Mouse (Mus musculus): ENCODE results near the gene Vps45. TPM values are rescaled to one million over a fixed set of nuclear protein-coding genes. Genes with fewer than 3 reads are reported as not detected.

Gene Vps45
- total and polyA plus RNA-seq, 3 experiments = 20.6 to 92.0 (median 28.9) TPM

- DNase-seq (ENCODE audit: low read depth, low spot score) = peak; percentile 95
- Histone ChIP-seq H3K4me3 (ENCODE audit: control insufficient read depth in 1 of 2, insufficient read depth in 1 of 2, low read depth in 2 of 2, low read length in 2 of 2) (peak overlapping the region; percentile 56 to 68), H3K36me3 (ENCODE audit: control insufficient read depth in 1 of 2, insufficient read depth in 2 of 2, low read length in 2 of 2) (peaks cover 0 to 23% of the 10 kb centered on the region in 2 experiments; a peak in 2 of 4 replicates), H3K79me2 (ENCODE audit: control insufficient read depth, insufficient read depth, low read length, poor library complexity) (no peaks in the 10 kb centered on the region), H3K27me3 (ENCODE audit: control insufficient read depth in 1 of 2, insufficient read depth in 2 of 2, low read length in 2 of 2) (no peaks in the 10 kb centered on the region), H3K27ac (ENCODE audit: control insufficient read depth, low read depth, low read length) (peak overlapping the region; percentile 35), H3K9me3 (replicated peaks; ENCODE audit: insufficient read depth, low read length) (no peaks in the 10 kb centered on the region), H3K4me1 (ENCODE audit: control insufficient read depth in 1 of 2, insufficient read depth in 2 of 2, low read length in 2 of 2) (peaks cover 9 to 22% of the 10 kb centered on the region in 2 experiments), H3K9ac (ENCODE audit: control insufficient read depth, low read depth, low read length, poor library complexity, severe bottlenecking) (peak overlapping the region; percentile 55)
- TF ChIP-seq ZC3H11A (IDR thresholded peaks at IDR 0.05; ENCODE audit: low read depth, low read length) = peak; percentile 89
- peak; percentile 69 for TF ChIP-seq NRF1 (IDR thresholded peaks at IDR 0.05; ENCODE audit: insufficient read depth, low read depth, low read length, poor library complexity, severe bottlenecking)
- peak; percentile 47; the same call in 1 of the 2 replicates for TF ChIP-seq BHLHE40 (IDR thresholded peaks at IDR 0.05; ENCODE audit: borderline replicate concordance, low read depth, low read length)
- TF ChIP-seq MYB (IDR thresholded peaks at IDR 0.05; ENCODE audit: low read depth, low read length) = 0 out of 2 replicates have a peak, but pooled peaks have one; percentile 41
- TF ChIP-seq MAZ (IDR thresholded peaks at IDR 0.05; ENCODE audit: low read depth, low read length) = peak; percentile 78
- TF ChIP-seq SIN3A (IDR thresholded peaks at IDR 0.05; ENCODE audit: low read length) = peak; percentile 82
- peak; percentile 62 for TF ChIP-seq JUND (IDR thresholded peaks at IDR 0.05; ENCODE audit: low read depth, low read length)
- TF ChIP-seq UBTF (IDR thresholded peaks at IDR 0.05; ENCODE audit: borderline replicate concordance, insufficient read depth, low read depth, low read length) = no peak
- peak; percentile 48 for TF ChIP-seq NELFE (IDR thresholded peaks at IDR 0.05; ENCODE audit: low read depth, low read length)
- no peak; the same call in 1 of the 2 replicates for TF ChIP-seq RCOR1 (IDR thresholded peaks at IDR 0.05; ENCODE audit: low read depth, low read length)
- TF ChIP-seq GABPA (IDR thresholded peaks at IDR 0.05; ENCODE audit: low read depth, low read length) = no peak
- no peak for TF ChIP-seq POLR2AphosphoS2 (IDR thresholded peaks at IDR 0.05; ENCODE audit: low read length)
- peak; percentile 67; the same call in 1 of the 2 replicates for TF ChIP-seq MYC (IDR thresholded peaks at IDR 0.05; ENCODE audit: low read depth, low read length)
- peak; percentile 35; the same call in 1 of the 2 replicates for TF ChIP-seq MAFK (IDR thresholded peaks at IDR 0.05; ENCODE audit: borderline replicate concordance, low read depth, low read length)
- no peak for TF ChIP-seq TAL1 (IDR thresholded peaks at IDR 0.05; ENCODE audit: low read length)
- no peak for TF ChIP-seq MEF2A (IDR thresholded peaks at IDR 0.05; ENCODE audit: extremely low read depth, insufficient replicate concordance, low read depth, low read length, poor library complexity, severe bottlenecking)
- peak; percentile 77 for TF ChIP-seq MXI1 (IDR thresholded peaks at IDR 0.05; ENCODE audit: low read depth, low read length)
- TF ChIP-seq EP300 (IDR thresholded peaks at IDR 0.05; ENCODE audit: low read depth in 1 of 2, low read length in 2 of 2) = peak; percentile 41 to 68; a peak in 1 of 4 replicates
- peak; percentile 97 for TF ChIP-seq ZNF384 (IDR thresholded peaks at IDR 0.05; ENCODE audit: low read depth, low read length)
- TF ChIP-seq ZKSCAN1 (IDR thresholded peaks at IDR 0.05; ENCODE audit: low read depth, low read length) = peak; percentile 17; the same call in 1 of the 2 replicates
- no peak for TF ChIP-seq POLR2AphosphoS5 (IDR thresholded peaks at IDR 0.05; ENCODE audit: borderline replicate concordance, low read depth, low read length)
- TF ChIP-seq USF2 (IDR thresholded peaks at IDR 0.05; ENCODE audit: borderline replicate concordance in 1 of 2, insufficient read depth in 1 of 2, low read depth in 1 of 2, low read length in 2 of 2) = no peak; a peak in 1 of 4 replicates
- TF ChIP-seq CHD2 (IDR thresholded peaks at IDR 0.05; ENCODE audit: low read length) = peak; percentile 64; the same call in 1 of the 2 replicates
- TF ChIP-seq CTCF (IDR thresholded peaks at IDR 0.05 in 2 of 3, conservative IDR thresholded peaks at IDR 0.05 in 1 of 3; ENCODE audit: control insufficient read depth in 1 of 3, insufficient read depth in 1 of 3, low read depth in 2 of 3, low read length in 3 of 3, poor library complexity in 1 of 3, severe bottlenecking in 1 of 3) = peak; percentile 52 to 90 (median 64)
- TF ChIP-seq GATA1 (IDR thresholded peaks at IDR 0.05; ENCODE audit: low read depth, low read length) = peak; percentile 63; the same call in 1 of the 2 replicates
- TF ChIP-seq KAT2A (conservative IDR thresholded peaks at IDR 0.05; ENCODE audit: low read depth, low read length) = no peak
- peak; percentile 96 for TF ChIP-seq RAD21 (IDR thresholded peaks at IDR 0.05; ENCODE audit: low read depth, low read length)
- peak; percentile 86 for TF ChIP-seq SMC3 (IDR thresholded peaks at IDR 0.05; ENCODE audit: low read depth, low read length)
- TF ChIP-seq USF1 (IDR thresholded peaks at IDR 0.05; ENCODE audit: low read depth, low read length) = peak; percentile 21; the same call in 1 of the 2 replicates
- TF ChIP-seq TBP (IDR thresholded peaks at IDR 0.05; ENCODE audit: low read depth, low read length) = peak; percentile 64
- TF ChIP-seq MAX (IDR thresholded peaks at IDR 0.05; ENCODE audit: low read length) = no peak
- TF ChIP-seq CHD1 (IDR thresholded peaks at IDR 0.05; ENCODE audit: low read depth, low read length) = peak; percentile 29; the same call in 1 of the 2 replicates
- peak; percentile 14; the same call in 1 of the 2 replicates for TF ChIP-seq ELF1 (IDR thresholded peaks at IDR 0.05; ENCODE audit: low read depth, low read length)
- TF ChIP-seq TCF12 (IDR thresholded peaks at IDR 0.05; ENCODE audit: low read depth, low read length) = peak; percentile 19; the same call in 1 of the 2 replicates
- TF ChIP-seq ZMIZ1 (IDR thresholded peaks at IDR 0.05; ENCODE audit: low read depth, low read length) = no peak
- TF ChIP-seq POLR2A (IDR thresholded peaks at IDR 0.05; ENCODE audit: control insufficient read depth in 1 of 2, insufficient read depth in 1 of 2, low read depth in 1 of 2, low read length in 2 of 2, poor library complexity in 1 of 2) = no peak
These were observed 7.6 kb upstream of the Vps45 start for GRCm38 (mm10) chr3:96065754-96066375.
